Mouse (Mus musculus) skeletal muscle tissue, adult 2 months (tissue): ENCODE measurements around the gene Spag4.
"Not testable (repeated sequence)": the region's sequence is repeated elsewhere in the genome, so short reads cannot be mapped to it uniquely, and the experiment has no call there.

Experiments used
- DNase-seq: peaks from one replicate; pipeline ENCODE4 v3.0.0-alpha.2; 2012; ENCODE audit warnings: low read depth, low spot score

Spag4 gene

GRCm38 (mm10) chr2:156110627-156111357 is 45.8 kb downstream of the Spag4 start:
- DNase-seq = no peak

- peak; percentile 75 for DNase-seq
Measured at GRCm38 (mm10) chr2:156111358-156112079, 46.5 kb downstream of the Spag4 start, which contains the start of the genes Cpne1 and Rbm12. TSS of gene Cpne1 (minus strand) at chr2:156111965. TSS of gene Rbm12 (minus strand) at chr2:156111978.

GRCm38 (mm10) chr2:156112080-156112423 is 47.1 kb downstream of the Spag4 start:
- not testable (repeated sequence) for DNase-seq

GRCm38 (mm10) chr2:156119566-156119965 is 54.6 kb downstream of the Spag4 start:
- no peak for DNase-seq
